Mouse (Mus musculus) forebrain, postnatal 0 days (tissue): ENCODE results near the gene Emilin2. TPM values are rescaled to one million over a fixed set of nuclear protein-coding genes. Genes with fewer than 3 reads are reported as not detected.

ENCODE experiments used
- ATAC-seq: fragments of 200-750 bp; cut with Nextera tagmentation; 2 replicates; pipeline ENCODE4 v1.8.0; 2017; ENCODE audit warnings: mild to moderate bottlenecking, moderate library complexity
- DNase-seq: peaks from one replicate; pipeline ENCODE4 v3.0.0-alpha.2; 2015
- H3K27ac ChIP-seq: fragments of 300-500 bp; sonication (generic); 2 replicates; pipeline ENCODE4 v1.5.1; 2014; ENCODE audit warnings: low read depth, mild to moderate bottlenecking, antibody characterized with exemption, low read length, moderate library complexity, mixed read lengths
- H3K27me3 ChIP-seq: fragments of 300-500 bp; sonication (generic); 2 replicates; pipeline ENCODE4 v1.6.1; 2014; ENCODE audit warnings: mild to moderate bottlenecking, low read length, mixed read lengths; ENCODE audit not compliant: insufficient read depth
- H3K36me3 ChIP-seq: fragments of 300-500 bp; sonication (generic); 2 replicates; pipeline ENCODE4 v1.6.1; 2014; ENCODE audit warnings: mild to moderate bottlenecking, moderate library complexity; ENCODE audit not compliant: insufficient read depth
- H3K4me1 ChIP-seq: fragments of 300-500 bp; sonication (generic); 2 replicates; pipeline ENCODE4 v1.6.1; 2014; ENCODE audit warnings: antibody characterized with exemption; ENCODE audit not compliant: insufficient read depth
- H3K4me2 ChIP-seq: fragments of 300-500 bp; sonication (generic); 2 replicates; pipeline ENCODE4 v1.6.1; 2014; ENCODE audit warnings: low read depth, mild to moderate bottlenecking, moderate library complexity
- H3K4me3 ChIP-seq: fragments of 300-500 bp; sonication (generic); 2 replicates; pipeline ENCODE4 v1.5.1; 2014; ENCODE audit warnings: low read depth, low read length, mixed read lengths
- H3K9ac ChIP-seq: fragments of 300-500 bp; sonication (generic); 2 replicates; pipeline ENCODE4 v1.6.1; 2014; ENCODE audit warnings: mild to moderate bottlenecking
- H3K9me3 ChIP-seq: fragments of 300-500 bp; sonication (generic); 2 replicates; pipeline ENCODE4 v1.6.1; 2016; ENCODE audit warnings: low read length
- CTCF ChIP-seq: sonication (generic); IDR thresholded peaks from 2 replicates; pipeline ENCODE4 v1.5.1; 2016; ENCODE audit warnings: antibody characterized with exemption, control low read depth, low read depth
- WGBS: fragments of 180-500 bp; shearing (Covaris S2); extraction: QIAGEN DNeasy Blood & Tissue Kit; methylation state at CpG from one replicate; pipeline ENCODE4 v1.1.7; 2014; 5-methylcytosine and 5-hydroxymethylcytosine counted together
- polyA plus RNA-seq: library from polyadenylated mRNA; unstranded; fragments of >200 nt; fragmentation: Nextera tagmentation; extraction: Ambion mirVana; gene quantifications from 2 replicates; pipeline ENCODE4 v1.2.1, GENCODE M21; 2015
- total RNA-seq: library from RNA; depleted of rRNA; stranded (reverse); fragments of >200 nt; gene quantifications from 2 replicates; pipeline ENCODE4 v1.2.3, GENCODE M21; 2014

The Emilin2 gene
- total and polyA plus RNA-seq, 2 experiments from 2014 or later: 2.0 to 3.2 TPM

DNA sequence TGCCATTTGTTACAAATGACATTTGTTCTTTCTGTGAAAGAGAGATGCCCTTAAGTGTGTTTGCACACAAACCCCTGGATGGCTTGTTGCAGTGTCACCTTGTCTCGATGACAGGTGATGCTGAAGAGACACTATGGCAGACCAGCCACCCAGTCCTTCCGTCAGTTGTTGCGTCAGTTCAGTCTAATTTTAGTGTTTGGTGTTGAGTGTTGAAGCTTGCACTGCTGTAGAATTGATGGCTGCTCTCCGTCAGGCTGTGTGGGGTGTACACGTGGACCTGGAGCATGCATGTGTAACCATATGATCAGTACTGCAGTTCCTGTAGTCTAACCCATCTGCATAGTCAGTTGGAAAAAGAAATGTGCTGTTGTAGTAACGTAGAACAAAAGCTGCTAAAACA is 62.8 kb downstream of the Emilin2 start:
- DNase-seq: no peak
- no peaks in the 10 kb centered on the region for H3K27me3 ChIP-seq
- ATAC-seq: no peak
- H3K9ac ChIP-seq: no peak overlapping the region
- TF ChIP-seq CTCF: no peak
- H3K27ac ChIP-seq: no peak overlapping the region
- H3K9me3 ChIP-seq: no peaks in the 10 kb centered on the region
- peaks cover 51% of the 10 kb centered on the region for H3K36me3 ChIP-seq
- no peak overlapping the region for H3K4me3 ChIP-seq
- WGBS: 80% methylated on average over 6 of the region's 6 CpGs
- H3K4me2 ChIP-seq: no peak overlapping the region
- H3K4me1 ChIP-seq: peaks cover 4% of the 10 kb centered on the region; the same call in 1 of the 2 replicates

DNA sequence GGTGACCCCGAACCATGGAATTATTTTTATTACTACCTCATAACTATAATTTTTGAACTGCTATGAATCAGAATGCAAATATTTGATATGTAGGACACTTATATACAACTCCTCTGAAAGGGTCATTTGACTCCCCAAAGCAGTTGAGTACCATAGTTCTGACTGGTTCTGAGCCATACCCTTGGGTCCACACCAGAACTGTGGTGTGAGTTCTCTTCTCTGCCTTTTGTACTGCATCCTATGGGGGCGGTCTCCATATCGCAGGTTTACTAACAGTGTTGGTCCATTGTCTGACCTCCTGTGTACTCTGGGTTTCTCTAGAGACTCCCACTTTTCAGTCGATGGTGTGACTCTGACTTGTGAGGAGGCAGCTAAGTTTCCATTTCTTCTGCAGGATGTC is 65.8 kb downstream of the Emilin2 start:
- H3K27me3 ChIP-seq: no peaks in the 10 kb centered on the region
- WGBS: 94% methylated on average over 4 of the region's 4 CpGs
- H3K27ac ChIP-seq: no peak overlapping the region
- no peak overlapping the region for H3K4me3 ChIP-seq
- H3K9ac ChIP-seq: no peak overlapping the region
- H3K36me3 ChIP-seq: peaks cover 76% of the 10 kb centered on the region
- H3K4me1 ChIP-seq: no peaks in the 10 kb centered on the region
- no peak for ATAC-seq
- H3K9me3 ChIP-seq: no peaks in the 10 kb centered on the region
- no peak overlapping the region for H3K4me2 ChIP-seq
- no peak for DNase-seq
- TF ChIP-seq CTCF: no peak

DNA sequence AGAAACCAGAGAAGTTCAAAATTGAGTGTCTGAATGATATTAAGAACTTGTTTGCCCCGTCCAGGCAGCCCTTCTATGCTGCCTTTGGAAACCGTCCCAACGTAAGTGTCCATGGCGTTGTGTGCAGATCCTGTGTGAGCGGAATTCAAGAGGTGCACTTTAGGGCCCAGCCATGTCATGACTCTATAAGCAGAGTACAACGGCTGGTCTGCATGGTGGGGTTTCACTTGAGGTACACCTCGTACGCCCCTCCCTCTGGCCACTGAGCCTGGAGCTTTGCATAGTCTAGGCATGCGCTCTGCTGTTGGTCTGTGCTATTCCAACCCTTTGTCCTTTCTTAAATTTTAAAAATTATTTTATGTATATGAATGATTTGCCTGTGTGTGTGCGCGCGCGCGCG is 66.6 kb downstream of the Emilin2 start:
- TF ChIP-seq CTCF: no peak
- 98% methylated on average over 15 of the region's 15 CpGs for WGBS
- no peak overlapping the region for H3K9ac ChIP-seq
- no peaks in the 10 kb centered on the region for H3K9me3 ChIP-seq
- peaks cover 81% of the 10 kb centered on the region for H3K36me3 ChIP-seq
- ATAC-seq (no peak), DNase-seq (no peak)
- H3K4me1 ChIP-seq: no peaks in the 10 kb centered on the region
- H3K4me2 ChIP-seq: no peak overlapping the region
- H3K27ac ChIP-seq: no peak overlapping the region
- no peaks in the 10 kb centered on the region for H3K27me3 ChIP-seq
- no peak overlapping the region for H3K4me3 ChIP-seq

DNA sequence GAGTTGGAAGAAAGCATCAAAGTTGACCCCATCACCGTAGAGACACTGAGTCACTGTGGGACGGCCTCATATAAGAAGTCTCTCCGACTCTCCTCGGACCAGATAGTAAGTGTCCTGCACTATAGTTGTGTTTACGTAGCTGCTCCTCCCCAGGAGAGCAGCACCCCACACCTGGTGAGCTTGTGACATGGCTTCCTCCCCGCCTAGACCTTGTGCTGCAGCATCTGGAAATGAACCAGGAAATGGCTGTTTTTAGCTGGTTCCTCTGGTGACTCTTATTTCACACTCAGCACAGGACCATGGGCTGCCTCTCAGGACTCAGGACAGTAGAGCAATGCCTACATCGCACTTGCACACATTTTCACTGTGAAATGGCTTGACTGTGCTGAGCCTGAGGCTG is 69.1 kb downstream of the Emilin2 start:
- DNase-seq: no peak
- Histone ChIP-seq H3K36me3 (peaks cover 76% of the 10 kb centered on the region), H3K27me3 (no peaks in the 10 kb centered on the region), H3K4me1 (no peaks in the 10 kb centered on the region), H3K27ac (no peak overlapping the region), H3K9me3 (no peaks in the 10 kb centered on the region), H3K9ac (no peak overlapping the region), H3K4me2 (no peak overlapping the region), H3K4me3 (no peak overlapping the region)
- no peak for TF ChIP-seq CTCF
- ATAC-seq: no peak
- WGBS: 99% methylated on average over 7 of the region's 7 CpGs

DNA sequence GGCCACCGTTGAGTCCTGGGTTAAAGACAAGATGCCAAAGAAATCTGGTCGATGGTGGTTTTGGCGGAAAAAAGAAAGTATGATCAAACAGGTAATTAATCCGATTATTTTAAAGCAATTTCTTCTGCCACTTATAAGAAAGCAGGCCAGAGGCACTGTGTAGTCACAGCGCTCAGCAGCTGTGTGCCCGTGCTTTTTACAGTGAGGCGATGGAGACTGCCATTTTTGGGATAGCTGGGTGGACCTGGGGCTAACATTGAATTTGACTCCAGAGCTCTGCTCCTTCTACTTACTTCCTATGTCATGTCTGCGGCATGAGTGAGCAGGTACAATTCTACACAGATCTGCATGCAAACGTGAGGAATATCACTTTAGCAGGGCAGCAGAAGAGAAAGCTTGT is 71.0 kb downstream of the Emilin2 start:
- DNase-seq (no peak), ATAC-seq (no peak)
- Histone ChIP-seq H3K27me3 (no peaks in the 10 kb centered on the region), H3K4me2 (no peak overlapping the region), H3K27ac (no peak overlapping the region), H3K9ac (no peak overlapping the region), H3K36me3 (peaks cover 66% of the 10 kb centered on the region), H3K4me3 (no peak overlapping the region), H3K4me1 (no peaks in the 10 kb centered on the region), H3K9me3 (no peaks in the 10 kb centered on the region)
- TF ChIP-seq CTCF: no peak
- WGBS: 96% methylated on average over 9 of the region's 9 CpGs

DNA sequence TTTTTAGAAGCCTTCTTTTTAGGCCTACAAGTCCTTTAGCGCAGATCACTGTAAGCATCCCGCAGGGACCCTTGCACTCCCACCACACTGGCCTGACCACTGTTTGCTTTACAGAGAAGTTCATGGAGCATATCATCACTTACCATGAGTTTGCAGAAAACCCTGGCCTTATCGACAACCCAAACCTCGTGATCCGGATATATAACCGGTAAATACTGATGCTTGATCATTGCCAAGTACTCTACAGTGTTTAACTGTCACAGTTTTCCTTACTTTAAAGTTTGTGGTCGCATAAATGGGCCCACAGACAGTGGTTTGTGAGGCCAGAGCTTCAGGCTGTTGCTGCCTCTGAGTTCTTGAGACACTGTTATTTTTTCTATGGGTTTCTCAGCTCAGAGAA is 73.3 kb downstream of the Emilin2 start:
- H3K27me3 ChIP-seq: no peaks in the 10 kb centered on the region
- ATAC-seq (no peak), DNase-seq (no peak)
- H3K27ac ChIP-seq: no peak overlapping the region
- H3K4me1 ChIP-seq: no peaks in the 10 kb centered on the region
- H3K36me3 ChIP-seq: peaks cover 51% of the 10 kb centered on the region
- no peak for TF ChIP-seq CTCF
- WGBS: 98% methylated on average over 7 of the region's 7 CpGs
- H3K9me3 ChIP-seq: no peaks in the 10 kb centered on the region
- H3K9ac ChIP-seq: no peak overlapping the region
- H3K4me2 ChIP-seq: no peak overlapping the region
- no peak overlapping the region for H3K4me3 ChIP-seq

DNA sequence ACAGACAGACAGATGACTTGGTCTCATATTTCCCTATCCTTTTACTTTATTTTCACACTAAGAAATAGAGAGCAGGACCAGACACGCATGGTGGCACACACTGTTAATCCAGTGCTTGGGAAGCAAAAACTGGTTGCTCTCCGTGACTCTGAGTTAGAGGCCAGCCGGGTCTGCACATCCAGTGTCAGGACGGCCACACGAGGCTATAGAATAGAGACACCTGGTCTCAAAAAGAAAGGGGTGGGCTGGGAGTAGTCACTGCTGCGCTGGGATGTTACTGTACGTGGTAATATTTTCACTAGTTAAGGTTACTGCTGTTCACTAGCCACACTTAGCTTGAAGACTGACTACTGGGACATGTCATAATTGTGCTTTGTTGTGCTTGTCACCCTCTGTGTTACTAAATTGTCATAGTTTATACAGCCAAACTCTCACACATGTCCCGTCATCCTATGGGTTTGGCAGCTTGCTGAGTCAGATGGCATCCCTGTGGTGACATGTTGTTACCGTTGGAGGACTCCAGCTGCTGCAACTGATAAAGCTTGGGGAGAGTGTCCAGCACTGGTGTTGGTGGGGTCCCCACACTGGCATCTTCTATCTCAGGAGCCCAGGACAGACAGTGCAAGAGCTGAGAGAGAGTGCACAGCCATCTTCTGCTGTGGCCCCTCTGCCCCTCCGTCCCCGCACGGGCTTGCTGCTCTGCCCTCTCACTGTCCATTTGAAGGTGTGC is 76.4 kb downstream of the Emilin2 start:
- Histone ChIP-seq H3K27me3 (no peaks in the 10 kb centered on the region), H3K9me3 (no peaks in the 10 kb centered on the region), H3K9ac (no peak overlapping the region), H3K36me3 (peaks cover 36% of the 10 kb centered on the region), H3K27ac (no peak overlapping the region), H3K4me1 (no peaks in the 10 kb centered on the region), H3K4me3 (no peak overlapping the region), H3K4me2 (no peak overlapping the region)
- ATAC-seq (no peak), DNase-seq (no peak)
- 87% methylated on average over 12 of the region's 12 CpGs for WGBS
- TF ChIP-seq CTCF: no peak
